Mouse (Mus musculus): ENCODE results near the gene Lrrc46. TPM values are rescaled to one million over a fixed set of nuclear protein-coding genes. Genes with fewer than 3 reads are reported as not detected.

Gene Lrrc46
- polyA plus RNA-seq, 1 experiment from 2014 or later: 1.1 TPM

DNA sequence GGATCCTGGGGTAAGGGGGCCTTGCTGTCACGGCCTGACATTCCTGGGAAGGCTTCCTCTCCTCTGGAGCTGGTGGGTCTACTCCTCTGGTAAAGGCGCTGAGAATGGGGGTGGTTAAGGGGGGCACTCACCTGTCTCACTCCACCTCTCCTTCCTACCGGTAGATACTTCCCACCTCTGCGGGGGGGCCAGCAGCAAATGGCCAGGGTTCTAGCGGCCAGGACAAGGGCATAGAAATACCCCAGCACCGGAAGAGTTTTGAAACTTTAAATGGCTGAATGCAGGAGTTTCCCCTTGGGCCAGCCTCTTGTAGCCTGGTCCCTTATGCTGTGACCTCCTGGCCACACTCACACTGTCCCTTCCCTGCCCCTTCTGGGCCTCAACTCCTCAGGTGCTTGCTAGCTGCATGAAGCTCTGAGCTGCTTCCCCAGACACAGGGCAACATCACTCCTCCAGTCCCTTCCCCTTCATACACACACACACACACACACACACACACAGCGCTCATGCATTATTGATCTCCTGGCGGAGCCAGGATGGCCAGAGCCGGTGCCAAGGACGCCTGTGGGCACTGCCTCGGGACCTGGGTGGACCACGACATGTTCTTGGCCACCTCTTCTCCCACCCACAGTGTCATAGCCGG, 9.9 kb upstream of the Lrrc46 start:
- H3K36me3 ChIP-seq (ENCODE audit: control insufficient read depth, insufficient read depth): peaks cover 30% of the 10 kb centered on the region

DNA sequence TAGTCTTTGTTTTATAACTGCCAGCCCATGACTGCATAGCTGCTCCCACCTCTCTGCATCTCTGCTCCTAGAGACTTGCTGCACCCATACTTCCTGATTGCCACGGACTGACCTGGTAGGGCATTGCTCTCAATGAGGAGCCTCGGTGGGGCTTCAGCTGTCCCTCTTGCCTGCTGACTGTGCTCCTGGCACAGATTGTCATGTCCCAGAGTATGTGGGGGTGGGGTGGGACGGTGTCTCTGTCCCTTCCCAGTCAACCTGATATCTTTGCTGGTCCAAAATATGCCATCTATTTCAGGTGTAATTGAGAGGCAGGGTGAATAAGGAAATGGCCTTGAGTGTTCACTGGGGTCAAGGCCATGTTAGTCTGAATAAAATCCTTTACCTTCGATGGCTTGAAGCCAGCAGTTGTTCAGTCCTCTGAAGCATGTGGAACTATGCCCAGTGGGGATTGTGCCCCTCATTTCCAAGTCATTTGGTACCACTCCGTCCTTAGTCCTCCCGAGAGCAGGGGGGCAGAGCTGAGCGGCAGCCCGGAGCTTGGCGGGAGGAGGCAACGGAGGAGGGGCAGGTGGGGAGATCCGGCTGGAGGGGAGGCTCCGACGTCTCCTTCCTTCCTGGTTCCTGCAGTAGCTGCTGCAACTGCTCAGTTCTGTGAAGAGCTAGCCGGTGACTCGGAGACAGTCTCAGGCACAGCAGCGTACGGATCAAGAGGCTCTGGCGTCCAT, 9.2 kb upstream of the Lrrc46 start, which contains the start of gene Osbpl7:
Gene Osbpl7 (plus strand): TSS at position 413 of the 728 bp plus-strand sequence.
- peak; percentile 78 for ATAC-seq (replicated peaks; ENCODE audit: extremely low read depth, insufficient read depth, low FRiP score)
- WGBS: 6% methylated on average over 18 of the region's 18 CpGs
- Histone ChIP-seq H3K9ac (ENCODE audit: low read length) (peak within 1 kb of the TSS; percentile 90), H3K4me1 (ENCODE audit: control insufficient read depth, insufficient read depth, low read length) (peaks cover 16% of the 10 kb centered on the region), H3K36me3 (ENCODE audit: control insufficient read depth, insufficient read depth) (peaks cover 26% of the 10 kb centered on the region), H3K27ac (ENCODE audit: low read length) (peak within 1 kb of the TSS; percentile 58; the same call in 1 of the 2 replicates), H3K4me2 (ENCODE audit: low read depth, low read length) (peak within 1 kb of the TSS; percentile 93), H3K27me3 (ENCODE audit: control insufficient read depth, insufficient read depth, low read length) (no peaks in the 10 kb centered on the region), H3K9me3 (replicated peaks; ENCODE audit: control insufficient read depth, low read length) (no peaks in the 10 kb centered on the region), H3K4me3 (ENCODE audit: low read length) (peak within 1 kb of the TSS; percentile 91)

More for the DNA sequence above, 9.9 kb upstream of the Lrrc46 start:
- no peaks in the 10 kb centered on the region for H3K9me3 ChIP-seq (replicated peaks; ENCODE audit: control insufficient read depth, low read length)
- no peaks in the 10 kb centered on the region for H3K27me3 ChIP-seq (ENCODE audit: control insufficient read depth, insufficient read depth, low read length)
- no peak for ATAC-seq (replicated peaks; ENCODE audit: extremely low read depth, insufficient read depth, low FRiP score)
- peaks cover 16% of the 10 kb centered on the region for H3K4me1 ChIP-seq (ENCODE audit: control insufficient read depth, insufficient read depth, low read length)
- H3K9ac ChIP-seq (ENCODE audit: low read length): peak overlapping the region; percentile 90
- 22% methylated on average over 13 of the region's 13 CpGs for WGBS
- H3K4me2 ChIP-seq (ENCODE audit: low read depth, low read length): peak overlapping the region; percentile 93
- peak overlapping the region; percentile 91 for H3K4me3 ChIP-seq (ENCODE audit: low read length)
- peak overlapping the region; percentile 58; the same call in 1 of the 2 replicates for H3K27ac ChIP-seq (ENCODE audit: low read length)

DNA sequence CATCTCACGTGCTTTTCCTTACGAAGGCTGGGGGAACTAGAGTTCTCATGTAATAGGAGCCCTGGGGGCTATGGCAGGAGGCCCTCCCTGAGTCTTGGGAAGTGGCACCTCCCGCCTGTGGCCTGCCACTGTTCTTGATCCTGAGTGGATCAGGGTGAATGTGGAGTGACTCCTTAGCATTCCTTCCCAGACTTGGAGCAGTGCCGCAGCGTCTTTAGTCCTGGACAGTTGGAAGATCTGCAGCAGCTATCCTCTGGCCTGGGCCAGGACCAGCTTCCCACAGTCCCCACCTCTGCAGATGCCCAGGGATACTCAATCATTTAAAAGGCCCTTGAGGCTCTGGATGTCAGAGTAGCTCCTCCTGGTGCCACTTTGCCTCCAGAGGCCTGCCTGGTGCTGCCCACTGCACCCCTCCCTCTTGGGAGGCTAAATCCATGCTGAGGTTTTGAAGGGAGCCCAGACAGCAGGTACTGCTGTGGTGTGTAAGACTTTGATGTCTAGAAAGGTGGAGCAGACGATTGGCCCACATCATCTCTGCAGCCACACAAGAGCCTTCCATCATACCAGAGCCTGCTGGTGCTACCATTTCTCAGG, 8.4 kb upstream of the Lrrc46 start:
- Histone ChIP-seq H3K27ac (ENCODE audit: low read length) (no peak overlapping the region), H3K36me3 (ENCODE audit: control insufficient read depth, insufficient read depth) (peaks cover 19% of the 10 kb centered on the region), H3K27me3 (ENCODE audit: control insufficient read depth, insufficient read depth, low read length) (no peaks in the 10 kb centered on the region), H3K9me3 (replicated peaks; ENCODE audit: control insufficient read depth, low read length) (no peaks in the 10 kb centered on the region), H3K4me3 (ENCODE audit: low read length) (no peak overlapping the region), H3K4me1 (ENCODE audit: control insufficient read depth, insufficient read depth, low read length) (peaks cover 16% of the 10 kb centered on the region), H3K9ac (ENCODE audit: low read length) (no peak overlapping the region), H3K4me2 (ENCODE audit: low read depth, low read length) (no peak overlapping the region)
- WGBS: 78% methylated on average over 6 of the region's 6 CpGs
- ATAC-seq (replicated peaks; ENCODE audit: extremely low read depth, insufficient read depth, low FRiP score): no peak

DNA sequence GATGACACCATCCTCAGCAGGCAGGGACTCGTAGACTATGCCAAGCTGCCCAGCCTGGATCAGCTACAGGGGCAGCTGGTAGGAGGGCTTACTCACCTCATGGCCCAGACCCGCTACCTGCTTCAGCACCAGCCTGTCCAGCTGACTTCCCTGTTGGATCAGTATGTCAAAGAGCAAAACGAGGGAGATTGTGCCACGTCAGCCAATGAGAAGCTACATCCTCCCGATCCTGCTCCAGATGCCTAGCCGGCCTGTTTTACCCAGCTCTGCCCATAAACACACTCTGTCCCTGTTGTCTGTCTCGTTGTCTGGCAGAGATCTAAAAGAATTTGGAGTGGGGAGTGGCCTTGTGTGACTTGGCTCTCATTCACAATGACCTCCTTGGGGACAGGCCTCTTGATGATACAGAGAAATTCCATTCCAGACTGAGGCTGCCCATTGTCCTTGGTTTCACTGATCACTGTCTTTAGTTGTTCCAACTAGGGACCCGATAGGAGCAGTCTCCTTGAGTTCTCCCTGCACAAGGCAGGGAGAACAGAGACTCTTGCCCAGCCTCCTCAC, 7.0 kb upstream of the Lrrc46 start:
- H3K9ac ChIP-seq (ENCODE audit: low read length): no peak overlapping the region
- WGBS: 70% methylated on average over 8 of the region's 8 CpGs
- peaks cover 16% of the 10 kb centered on the region for H3K4me1 ChIP-seq (ENCODE audit: control insufficient read depth, insufficient read depth, low read length)
- peaks cover 16% of the 10 kb centered on the region; the same call in 1 of the 2 replicates for H3K36me3 ChIP-seq (ENCODE audit: control insufficient read depth, insufficient read depth)
- H3K4me2 ChIP-seq (ENCODE audit: low read depth, low read length): no peak overlapping the region
- no peaks in the 10 kb centered on the region for H3K27me3 ChIP-seq (ENCODE audit: control insufficient read depth, insufficient read depth, low read length)
- H3K9me3 ChIP-seq (replicated peaks; ENCODE audit: control insufficient read depth, low read length): no peaks in the 10 kb centered on the region
- H3K27ac ChIP-seq (ENCODE audit: low read length): no peak overlapping the region
- H3K4me3 ChIP-seq (ENCODE audit: low read length): no peak overlapping the region
- no peak for ATAC-seq (replicated peaks; ENCODE audit: extremely low read depth, insufficient read depth, low FRiP score)

DNA sequence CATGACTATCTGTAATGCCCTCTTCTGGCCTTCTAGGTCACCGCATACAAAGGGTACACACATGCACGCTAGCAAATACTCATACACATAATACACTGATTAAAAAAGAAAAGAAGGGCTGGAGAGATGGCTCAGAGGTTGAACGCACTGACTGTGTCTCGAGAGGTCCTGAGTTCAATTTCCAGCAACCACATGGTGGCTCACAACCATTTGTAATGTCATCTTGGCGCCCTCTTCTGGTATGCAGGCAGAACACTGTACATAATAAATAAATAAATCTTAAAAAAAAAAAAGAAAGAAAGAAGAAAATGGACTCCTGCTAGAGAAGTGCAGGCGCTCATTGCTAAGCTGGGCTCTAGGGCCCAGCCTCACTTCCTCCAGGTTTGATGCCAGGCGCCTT, 4.7 kb upstream of the Lrrc46 start:
- Histone ChIP-seq H3K4me1 (ENCODE audit: control insufficient read depth, insufficient read depth, low read length) (peaks cover 16% of the 10 kb centered on the region), H3K9ac (ENCODE audit: low read length) (no peak overlapping the region), H3K9me3 (replicated peaks; ENCODE audit: control insufficient read depth, low read length) (no peaks in the 10 kb centered on the region), H3K27ac (ENCODE audit: low read length) (no peak overlapping the region), H3K4me3 (ENCODE audit: low read length) (no peak overlapping the region), H3K36me3 (ENCODE audit: control insufficient read depth, insufficient read depth) (peaks cover 16% of the 10 kb centered on the region; the same call in 1 of the 2 replicates), H3K4me2 (ENCODE audit: low read depth, low read length) (no peak overlapping the region), H3K27me3 (ENCODE audit: control insufficient read depth, insufficient read depth, low read length) (no peaks in the 10 kb centered on the region)
- 84% methylated on average over 7 of the region's 7 CpGs for WGBS
- no peak for ATAC-seq (replicated peaks; ENCODE audit: extremely low read depth, insufficient read depth, low FRiP score)

DNA sequence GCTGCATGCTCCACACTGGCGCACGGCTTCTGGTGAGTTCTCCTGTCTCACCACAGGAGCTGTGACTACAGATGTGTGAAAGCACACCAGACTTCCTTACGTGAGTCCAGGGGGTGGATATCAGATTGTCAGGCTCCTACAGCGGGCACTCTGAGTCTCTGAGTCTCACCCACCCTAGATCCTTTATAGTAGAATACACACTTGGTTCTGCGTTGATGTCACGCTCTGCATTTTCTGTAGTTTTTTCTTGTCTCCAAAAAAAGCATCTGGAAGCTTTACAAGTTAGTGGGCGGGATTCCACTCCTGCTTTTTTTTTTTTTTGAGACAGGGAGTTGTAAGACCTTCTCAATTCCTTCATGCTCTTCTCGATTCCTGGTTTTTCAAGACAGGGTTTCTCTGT, 3.7 kb upstream of the Lrrc46 start:
- WGBS: 91% methylated on average over 8 of the region's 8 CpGs
- Histone ChIP-seq H3K9me3 (replicated peaks; ENCODE audit: control insufficient read depth, low read length) (no peaks in the 10 kb centered on the region), H3K27ac (ENCODE audit: low read length) (no peak overlapping the region), H3K36me3 (ENCODE audit: control insufficient read depth, insufficient read depth) (peaks cover 16% of the 10 kb centered on the region; the same call in 1 of the 2 replicates), H3K4me3 (ENCODE audit: low read length) (no peak overlapping the region), H3K4me2 (ENCODE audit: low read depth, low read length) (no peak overlapping the region), H3K4me1 (ENCODE audit: control insufficient read depth, insufficient read depth, low read length) (peaks cover 10% of the 10 kb centered on the region), H3K9ac (ENCODE audit: low read length) (no peak overlapping the region), H3K27me3 (ENCODE audit: control insufficient read depth, insufficient read depth, low read length) (no peaks in the 10 kb centered on the region)
- no peak for ATAC-seq (replicated peaks; ENCODE audit: extremely low read depth, insufficient read depth, low FRiP score)

DNA sequence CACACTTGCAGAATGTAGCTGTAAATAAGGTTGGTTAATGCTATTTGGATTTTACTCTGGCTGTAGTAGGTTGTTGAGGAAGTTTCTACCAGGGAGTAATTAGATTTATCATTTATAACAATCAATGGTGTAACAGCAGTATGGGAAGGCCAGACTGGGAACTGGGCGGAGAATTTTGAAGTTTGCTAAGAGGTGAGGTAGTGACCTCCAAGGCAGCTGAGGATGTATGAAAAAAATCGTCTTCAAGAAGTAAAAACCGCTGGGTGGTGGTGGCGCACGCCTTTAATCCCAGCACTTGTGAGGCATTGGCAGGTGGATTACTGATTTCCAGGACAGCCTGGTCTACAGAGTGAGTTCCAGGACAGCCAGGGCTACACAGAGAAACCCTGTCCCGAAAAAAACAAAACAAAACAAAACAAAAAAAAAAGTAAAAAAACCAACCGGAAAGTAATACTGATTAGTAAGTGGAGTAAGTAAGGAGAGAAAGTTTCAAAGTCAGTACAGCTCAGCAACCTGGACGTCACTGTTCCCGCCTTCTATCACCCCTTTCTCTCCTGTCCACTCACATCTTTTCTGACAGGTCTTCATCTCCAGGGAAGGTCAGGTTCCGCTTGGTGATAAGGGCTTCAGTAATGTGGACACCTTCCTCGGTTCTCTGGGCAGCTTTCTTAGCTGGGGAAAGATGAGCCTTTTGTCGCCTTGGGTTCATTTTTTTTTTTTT, 746 bp downstream of the Lrrc46 start:
- no peak for ATAC-seq (replicated peaks; ENCODE audit: extremely low read depth, insufficient read depth, low FRiP score)
- Histone ChIP-seq H3K4me2 (ENCODE audit: low read depth, low read length) (peak overlapping the region; percentile 99), H3K9ac (ENCODE audit: low read length) (peak overlapping the region; percentile 73; the same call in 1 of the 2 replicates), H3K27me3 (ENCODE audit: control insufficient read depth, insufficient read depth, low read length) (no peaks in the 10 kb centered on the region), H3K36me3 (ENCODE audit: control insufficient read depth, insufficient read depth) (0 out of 2 replicates have a peak, but pooled peaks cover 3% of the 10 kb centered on the region), H3K9me3 (replicated peaks; ENCODE audit: control insufficient read depth, low read length) (no peaks in the 10 kb centered on the region), H3K4me1 (ENCODE audit: control insufficient read depth, insufficient read depth, low read length) (peaks cover 10% of the 10 kb centered on the region), H3K27ac (ENCODE audit: low read length) (no peak overlapping the region), H3K4me3 (ENCODE audit: low read length) (peak overlapping the region; percentile 96)
- 34% methylated on average over 12 of the region's 12 CpGs for WGBS

DNA sequence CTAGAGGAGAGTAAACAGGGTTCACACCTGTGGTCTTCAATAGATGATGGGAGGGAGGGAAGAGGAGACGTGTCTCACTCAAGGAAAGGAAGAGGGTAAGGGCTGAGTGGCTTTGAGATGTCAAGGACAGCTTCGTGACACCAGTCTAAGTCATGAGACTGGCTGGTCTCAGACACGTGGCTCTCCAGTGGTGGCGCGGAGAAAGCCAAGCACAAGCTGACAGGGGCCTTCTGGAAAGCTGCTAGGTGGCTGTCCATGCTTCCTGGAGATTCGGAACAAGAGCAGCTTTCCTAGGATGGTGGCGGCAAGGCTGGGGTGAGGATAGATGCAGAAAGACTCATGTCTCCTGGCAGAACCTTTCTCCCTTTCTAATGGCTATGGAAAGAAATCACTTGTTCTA, 2.3 kb downstream of the Lrrc46 start:
- peaks cover 10% of the 10 kb centered on the region for H3K4me1 ChIP-seq (ENCODE audit: control insufficient read depth, insufficient read depth, low read length)
- H3K9ac ChIP-seq (ENCODE audit: low read length): no peak overlapping the region
- H3K9me3 ChIP-seq (replicated peaks; ENCODE audit: control insufficient read depth, low read length): no peaks in the 10 kb centered on the region
- no peak overlapping the region for H3K4me2 ChIP-seq (ENCODE audit: low read depth, low read length)
- no peak overlapping the region for H3K4me3 ChIP-seq (ENCODE audit: low read length)
- no peaks in the 10 kb centered on the region for H3K36me3 ChIP-seq (ENCODE audit: control insufficient read depth, insufficient read depth)
- no peak overlapping the region for H3K27ac ChIP-seq (ENCODE audit: low read length)
- 53% methylated on average over 7 of the region's 7 CpGs for WGBS
- ATAC-seq (replicated peaks; ENCODE audit: extremely low read depth, insufficient read depth, low FRiP score): no peak
- no peaks in the 10 kb centered on the region for H3K27me3 ChIP-seq (ENCODE audit: control insufficient read depth, insufficient read depth, low read length)
